Comparison of ENCODE assay signal across 11 mouse cellular contexts in genomic region chr10:95059078-95059477, GRCm38 (mm10).
"Had no signal": no experiment of that assay in that cellular context is flagged by ENCODE, and none has a peak within 500 bp of the region (broad histone marks: within the 10 kb centered on the region; RNA-seq: fewer than 3 reads in every experiment).

No protein-coding gene starts in this region.

- H3K4me2 ChIP-seq: limb, embryonic 12.5 days; liver, embryonic 13.5 days; midbrain, embryonic 13.5 days; stomach, embryonic 15.5 days had no signal

- H3K9ac ChIP-seq: limb, embryonic 12.5 days; liver, embryonic 13.5 days; liver, postnatal 0 days; midbrain, embryonic 13.5 days; stomach, embryonic 15.5 days had no signal

- H3K36me3 ChIP-seq: limb, embryonic 12.5 days; liver, embryonic 13.5 days; midbrain, embryonic 13.5 days; stomach, embryonic 15.5 days had no signal

- H3K9me3 ChIP-seq: limb, embryonic 12.5 days; liver, embryonic 13.5 days; midbrain, embryonic 13.5 days; stomach, embryonic 15.5 days had no signal

- ATAC-seq: liver, postnatal 0 days; midbrain, embryonic 13.5 days had no signal

- DNase-seq: kidney, adult 18-20 months; liver; liver, embryonic 13.5 days; liver, postnatal 0 days; right cerebral cortex, postnatal 14 days; thymus, adult 2 months; thymus, postnatal 25 days had no signal

- H3K27ac ChIP-seq: layer of hippocampus, adult 2 months; limb, embryonic 12.5 days; liver, embryonic 13.5 days; midbrain, embryonic 13.5 days; stomach, embryonic 15.5 days had no signal

- H3K4me1 ChIP-seq: liver, embryonic 13.5 days; stomach, embryonic 15.5 days had no signal

- H3K4me3 ChIP-seq: layer of hippocampus, adult 2 months; limb, embryonic 12.5 days; liver, embryonic 13.5 days; midbrain, embryonic 13.5 days; stomach, embryonic 15.5 days had no signal

- H3K27me3 ChIP-seq: limb, embryonic 12.5 days; liver, embryonic 13.5 days; midbrain, embryonic 13.5 days; stomach, embryonic 15.5 days had no signal
